Comparison of ENCODE assay signal across 13 mouse cellular contexts in the genomic region with DNA sequence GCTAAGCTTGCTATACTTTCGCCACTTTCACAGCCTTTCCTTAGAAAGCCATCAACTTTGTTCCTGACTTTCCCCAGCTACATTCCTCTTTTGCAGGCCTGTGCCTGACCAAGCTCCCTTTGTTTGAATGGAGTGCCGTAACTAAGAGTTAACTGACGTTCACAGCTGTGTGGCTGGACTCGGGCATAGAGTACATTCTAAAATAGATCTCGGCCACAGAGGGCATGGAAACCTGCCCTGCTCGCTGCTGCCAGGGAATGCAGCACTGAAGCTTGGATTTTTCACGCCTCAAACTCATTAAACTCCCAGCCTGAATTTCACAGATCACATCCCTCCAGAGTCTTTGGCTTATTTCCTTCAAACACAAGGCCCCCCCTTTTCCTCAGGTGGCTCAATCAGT.
DNase-seq lines count a peak whose midpoint lies in the region; ATAC-seq and TF ChIP-seq lines count a peak whose summit lies in the region.
"Had no signal": no experiment of that assay in that cellular context is flagged by ENCODE, and none has a peak within 500 bp of the region (broad histone marks: within the 10 kb centered on the region; RNA-seq: fewer than 3 reads in every experiment).

No protein-coding gene starts in this region.

- intact Hi-C loops in heart, adult 2 months (cut with DNase I), result no loop called here

- WGBS in heart, adult 2 months, result 43% methylated on average over 7 of the region's 7 CpGs
- WGBS in heart, embryonic 12.5 days, result 50% methylated on average over 7 of the region's 7 CpGs
- 51% methylated on average over 7 of the region's 7 CpGs for WGBS in neural tube, embryonic 13.5 days
- 35% methylated on average over 7 of the region's 7 CpGs for WGBS in neural tube, embryonic 15.5 days

- H3K79me2 ChIP-seq in heart, adult 2 months (replicated peaks; ENCODE audit: control insufficient read depth, insufficient read depth, low read length), result no peaks in the 10 kb centered on the region

- H3K4me3 ChIP-seq in heart, adult 2 months, result no peak overlapping the region
- no peak overlapping the region for H3K4me3 ChIP-seq in heart, embryonic 12.5 days
- H3K4me3 ChIP-seq in neural tube, embryonic 13.5 days, result no peak overlapping the region
- H3K4me3 ChIP-seq in neural tube, embryonic 15.5 days (replicated peaks), result no peak overlapping the region
- H3K4me3 ChIP-seq: intestine, embryonic 15.5 days had no signal

- TF ChIP-seq POLR2A in heart, adult 2 months (IDR thresholded peaks at IDR 0.05; ENCODE audit: insufficient read depth, low read depth, low read length), result no peak

- H3K27ac ChIP-seq in heart, adult 2 months, result peak overlapping the region; percentile 61
- H3K27ac ChIP-seq in heart, embryonic 12.5 days (ENCODE audit: poor library complexity, severe bottlenecking), result no peak overlapping the region
- H3K27ac ChIP-seq in neural tube, embryonic 13.5 days (replicated peaks), result no peak overlapping the region
- no peak overlapping the region for H3K27ac ChIP-seq in neural tube, embryonic 15.5 days (replicated peaks)
- H3K27ac ChIP-seq: intestine, embryonic 15.5 days had no signal

- no peak overlapping the region for H3K4me2 ChIP-seq in heart, embryonic 12.5 days
- no peak overlapping the region for H3K4me2 ChIP-seq in neural tube, embryonic 13.5 days
- H3K4me2 ChIP-seq in neural tube, embryonic 15.5 days, result no peak overlapping the region
- H3K4me2 ChIP-seq: intestine, embryonic 15.5 days; lung, embryonic 14.5 days had no signal

- peaks cover 2% of the 10 kb centered on the region; the same call in 1 of the 2 replicates for H3K36me3 ChIP-seq in heart, adult 2 months (ENCODE audit: control insufficient read depth, insufficient read depth, low read length)
- no peaks in the 10 kb centered on the region for H3K36me3 ChIP-seq in heart, embryonic 12.5 days
- H3K36me3 ChIP-seq in neural tube, embryonic 13.5 days, result no peaks in the 10 kb centered on the region
- H3K36me3 ChIP-seq in neural tube, embryonic 15.5 days, result no peaks in the 10 kb centered on the region
- H3K36me3 ChIP-seq: intestine, embryonic 15.5 days had no signal

- H3K9me3 ChIP-seq in heart, embryonic 12.5 days (replicated peaks), result no peaks in the 10 kb centered on the region
- no peaks in the 10 kb centered on the region for H3K9me3 ChIP-seq in neural tube, embryonic 13.5 days
- no peaks in the 10 kb centered on the region for H3K9me3 ChIP-seq in neural tube, embryonic 15.5 days (replicated peaks)
- H3K9me3 ChIP-seq: intestine, embryonic 15.5 days had no signal

- no peaks in the 10 kb centered on the region for H3K27me3 ChIP-seq in heart, adult 2 months (ENCODE audit: control insufficient read depth, insufficient read depth, low read length)
- no peaks in the 10 kb centered on the region for H3K27me3 ChIP-seq in heart, embryonic 12.5 days (replicated peaks)
- H3K27me3 ChIP-seq in neural tube, embryonic 13.5 days, result no peaks in the 10 kb centered on the region
- H3K27me3 ChIP-seq in neural tube, embryonic 15.5 days (replicated peaks), result no peaks in the 10 kb centered on the region
- H3K27me3 ChIP-seq: intestine, embryonic 15.5 days; Patski had no signal

- H3K4me1 ChIP-seq in heart, adult 2 months (ENCODE audit: control insufficient read depth, insufficient read depth, low read length), result no peaks in the 10 kb centered on the region; the same call in 1 of the 2 replicates
- H3K4me1 ChIP-seq in heart, embryonic 12.5 days (replicated peaks), result no peaks in the 10 kb centered on the region
- peaks cover 11% of the 10 kb centered on the region; the same call in 1 of the 2 replicates for H3K4me1 ChIP-seq in neural tube, embryonic 13.5 days (replicated peaks)
- H3K4me1 ChIP-seq in neural tube, embryonic 15.5 days, result no peaks in the 10 kb centered on the region
- H3K4me1 ChIP-seq: intestine, embryonic 15.5 days had no signal

- no peak for TF ChIP-seq CTCF in heart, adult 2 months (IDR thresholded peaks at IDR 0.05)

- DNase-seq in heart, adult 2 months, result peak; percentile 26 to 50
- peak; percentile 54 for DNase-seq in heart, postnatal 4 days
- DNase-seq in urinary bladder, adult 2 months (ENCODE audit: low spot score), result no peak
- no peak for DNase-seq in spleen, postnatal 14 days (ENCODE audit: low spot score in 2 of 2)
- DNase-seq: adrenal gland, postnatal 25 days; cerebellum, adult 9-10 months; lung, embryonic 14.5 days had no signal

- ATAC-seq in heart, embryonic 12.5 days (ENCODE audit: insufficient number of reproducible peaks, low FRiP score), result no peak
- peak; percentile 38; the same call in 1 of the 2 replicates for ATAC-seq in neural tube, embryonic 13.5 days (ENCODE audit: low read depth)
- no peak for ATAC-seq in neural tube, embryonic 15.5 days (ENCODE audit: low FRiP score)
- no peak for ATAC-seq in monocyte, adult 5-6 weeks (replicated peaks; ENCODE audit: insufficient number of reproducible peaks, low FRiP score, low TSS enrichment, poor library complexity, severe bottlenecking)
- ATAC-seq: intestine, embryonic 15.5 days; Patski had no signal

- 0 out of 2 replicates have a peak, but pooled peaks have one; percentile 19 for TF ChIP-seq EP300 in heart, adult 2 months (IDR thresholded peaks at IDR 0.05; ENCODE audit: insufficient read depth, low read depth, low read length)

- no peak overlapping the region for H3K9ac ChIP-seq in heart, adult 2 months (ENCODE audit: low read depth, low read length)
- no peak overlapping the region for H3K9ac ChIP-seq in heart, embryonic 12.5 days
- no peak overlapping the region for H3K9ac ChIP-seq in neural tube, embryonic 13.5 days
- no peak overlapping the region for H3K9ac ChIP-seq in neural tube, embryonic 15.5 days (replicated peaks)
- H3K9ac ChIP-seq: intestine, embryonic 15.5 days; lung, embryonic 14.5 days had no signal

Comparison
In these comparisons a context has a peak if more than half of its experiments do, and no peak if none do; other contexts are left out.
1. DNase-seq: peak in heart, adult 2 months (2 of 2) and heart, postnatal 4 days (single experiment); none in urinary bladder, adult 2 months (single experiment) and spleen, postnatal 14 days (0 of 2).